Mouse (Mus musculus) adrenal gland, postnatal 14 days (tissue): ENCODE results near the gene Yae1d1. TPM values are rescaled to one million over a fixed set of nuclear protein-coding genes. Genes with fewer than 3 reads are reported as not detected.

ENCODE experiments used
- total RNA-seq: library from RNA; stranded (reverse); gene quantifications from 2 replicates; pipeline ENCODE4 v1.2.3, GENCODE M21; 2021

The Yae1d1 gene
- total RNA-seq, 1 experiment from 2014 or later = 22.3 TPM

Other genes starting within 250 kb of the Yae1d1 start
- 51.3 and 54.2 TPM in 2 replicates for gene Cdk13, start 188.3 kb downstream of the Yae1d1 start, total RNA-seq
- 72.3 and 77.7 TPM in 2 replicates for gene Rala, start 49.1 kb downstream of the Yae1d1 start, total RNA-seq